Mouse (Mus musculus): ENCODE results near the gene Trim42. TPM values are rescaled to one million over a fixed set of nuclear protein-coding genes. Genes with fewer than 3 reads are reported as not detected.

Gene Trim42
- polyA plus RNA-seq (2016; fragmentation: Nextera tagmentation; extraction: Ambion mirVana) = not detected in 2 replicates

GRCm38 (mm10) chr9:97369591-97369990 lies at the start of gene Trim42:
TSS of gene Trim42 (minus strand) at chr9:97369958.
- Histone ChIP-seq H3K9ac (replicated peaks) (no peak within 1 kb of the TSS), H3K4me2 (no peak within 1 kb of the TSS), H3K4me3 (replicated peaks) (no peak within 1 kb of the TSS), H3K9me3 (no peaks in the 10 kb centered on the region), H3K27ac (no peak within 1 kb of the TSS), H3K36me3 (no peaks in the 10 kb centered on the region), H3K27me3 (no peaks in the 10 kb centered on the region), H3K4me1 (replicated peaks) (no peaks in the 10 kb centered on the region)
- 81% methylated on average over 7 of the region's 7 CpGs for WGBS
- no peak for ATAC-seq (ENCODE audit: insufficient number of reproducible peaks, insufficient read depth, low FRiP score, low TSS enrichment, low read depth)

- ATAC-seq (ENCODE audit: insufficient number of reproducible peaks, insufficient read depth, low FRiP score, low TSS enrichment, low read depth) = no peak
- H3K4me3 ChIP-seq (replicated peaks) = no peak overlapping the region
- H3K9me3 ChIP-seq = peaks cover 4% of the 10 kb centered on the region; the same call in 1 of the 2 replicates
- H3K4me1 ChIP-seq (replicated peaks) = no peaks in the 10 kb centered on the region
- 75% methylated on average over 6 of the region's 6 CpGs for WGBS
- H3K27me3 ChIP-seq = no peaks in the 10 kb centered on the region
- no peak overlapping the region for H3K4me2 ChIP-seq
- H3K36me3 ChIP-seq = no peaks in the 10 kb centered on the region
- no peak overlapping the region for H3K9ac ChIP-seq (replicated peaks)
- no peak overlapping the region for H3K27ac ChIP-seq
Measured at GRCm38 (mm10) chr9:97414876-97415668, 45.3 kb upstream of the Trim42 start.

- no peak for ATAC-seq (ENCODE audit: insufficient number of reproducible peaks, insufficient read depth, low FRiP score, low TSS enrichment, low read depth)
- WGBS = 68% methylated on average over 2 of the region's 2 CpGs
- Histone ChIP-seq H3K9ac (replicated peaks) (no peak overlapping the region), H3K4me1 (replicated peaks) (no peaks in the 10 kb centered on the region), H3K9me3 (peaks cover 4% of the 10 kb centered on the region; the same call in 1 of the 2 replicates), H3K27me3 (no peaks in the 10 kb centered on the region), H3K4me3 (replicated peaks) (no peak overlapping the region), H3K4me2 (no peak overlapping the region), H3K27ac (no peak overlapping the region), H3K36me3 (no peaks in the 10 kb centered on the region)
Measured at GRCm38 (mm10) chr9:97408142-97408541, 38.4 kb upstream of the Trim42 start.

GRCm38 (mm10) chr9:97356441-97356840 lies 13.3 kb downstream of the Trim42 start:
- no peak overlapping the region for H3K27ac ChIP-seq
- no peaks in the 10 kb centered on the region for H3K36me3 ChIP-seq
- ATAC-seq (ENCODE audit: insufficient number of reproducible peaks, insufficient read depth, low FRiP score, low TSS enrichment, low read depth) = no peak
- H3K4me2 ChIP-seq = no peak overlapping the region
- H3K9me3 ChIP-seq = no peaks in the 10 kb centered on the region
- no peaks in the 10 kb centered on the region for H3K27me3 ChIP-seq
- no peak overlapping the region for H3K4me3 ChIP-seq (replicated peaks)
- WGBS = 80% methylated on average over 6 of the region's 6 CpGs
- no peaks in the 10 kb centered on the region for H3K4me1 ChIP-seq (replicated peaks)
- no peak overlapping the region for H3K9ac ChIP-seq (replicated peaks)

GRCm38 (mm10) chr9:97344767-97345297 lies 24.9 kb downstream of the Trim42 start:
- peak; percentile 80; the same call in 1 of the 2 replicates for ATAC-seq (ENCODE audit: insufficient number of reproducible peaks, insufficient read depth, low FRiP score, low TSS enrichment, low read depth)
- no peak overlapping the region for H3K27ac ChIP-seq

GRCm38 (mm10) chr9:97341772-97342171 lies 28.0 kb downstream of the Trim42 start:
- Histone ChIP-seq H3K27me3 (0 out of 2 replicates have a peak, but pooled peaks cover 5% of the 10 kb centered on the region), H3K9ac (replicated peaks) (no peak overlapping the region), H3K27ac (no peak overlapping the region), H3K4me1 (replicated peaks) (peaks cover 10% of the 10 kb centered on the region), H3K9me3 (no peaks in the 10 kb centered on the region), H3K4me3 (replicated peaks) (no peak overlapping the region), H3K4me2 (no peak overlapping the region), H3K36me3 (no peaks in the 10 kb centered on the region)
- ATAC-seq (ENCODE audit: insufficient number of reproducible peaks, insufficient read depth, low FRiP score, low TSS enrichment, low read depth) = no peak
- 58% methylated on average over 5 of the region's 5 CpGs for WGBS

More at GRCm38 (mm10) chr9:97344767-97345297, 24.9 kb downstream of the Trim42 start:
- Histone ChIP-seq H3K4me1 (replicated peaks) (peaks cover 10% of the 10 kb centered on the region), H3K4me3 (replicated peaks) (no peak overlapping the region), H3K4me2 (peak overlapping the region; percentile 34), H3K36me3 (no peaks in the 10 kb centered on the region), H3K9me3 (no peaks in the 10 kb centered on the region), H3K9ac (replicated peaks) (no peak overlapping the region), H3K27me3 (0 out of 2 replicates have a peak, but pooled peaks cover 5% of the 10 kb centered on the region)
- 53% methylated on average over 12 of the region's 12 CpGs for WGBS

- Histone ChIP-seq H3K4me2 (no peak overlapping the region), H3K9ac (replicated peaks) (no peak overlapping the region), H3K27ac (no peak overlapping the region), H3K9me3 (no peaks in the 10 kb centered on the region), H3K4me1 (replicated peaks) (0 out of 2 replicates have a peak, but pooled peaks cover 7% of the 10 kb centered on the region), H3K4me3 (replicated peaks) (no peak overlapping the region), H3K36me3 (no peaks in the 10 kb centered on the region), H3K27me3 (no peaks in the 10 kb centered on the region; the same call in 1 of the 2 replicates)
- WGBS = 75% methylated on average over 3 of the region's 3 CpGs
- ATAC-seq (ENCODE audit: insufficient number of reproducible peaks, insufficient read depth, low FRiP score, low TSS enrichment, low read depth) = no peak; the same call in 1 of the 2 replicates
Measured at GRCm38 (mm10) chr9:97322846-97323245, 46.9 kb downstream of the Trim42 start.

GRCm38 (mm10) chr9:97322120-97322519 lies 47.6 kb downstream of the Trim42 start:
- Histone ChIP-seq H3K27ac (no peak overlapping the region), H3K4me2 (no peak overlapping the region), H3K9ac (replicated peaks) (no peak overlapping the region), H3K4me3 (replicated peaks) (no peak overlapping the region), H3K9me3 (no peaks in the 10 kb centered on the region), H3K36me3 (no peaks in the 10 kb centered on the region), H3K27me3 (no peaks in the 10 kb centered on the region; the same call in 1 of the 2 replicates), H3K4me1 (replicated peaks) (0 out of 2 replicates have a peak, but pooled peaks cover 7% of the 10 kb centered on the region)
- no peak for ATAC-seq (ENCODE audit: insufficient number of reproducible peaks, insufficient read depth, low FRiP score, low TSS enrichment, low read depth)
- WGBS = 81% methylated on average over 10 of the region's 10 CpGs

- Histone ChIP-seq H3K36me3 (no peaks in the 10 kb centered on the region), H3K4me2 (no peak overlapping the region), H3K9ac (replicated peaks) (no peak overlapping the region), H3K9me3 (no peaks in the 10 kb centered on the region), H3K4me1 (replicated peaks) (0 out of 2 replicates have a peak, but pooled peaks cover 7% of the 10 kb centered on the region), H3K27ac (no peak overlapping the region), H3K4me3 (replicated peaks) (no peak overlapping the region), H3K27me3 (no peaks in the 10 kb centered on the region)
- WGBS = 77% methylated on average over 10 of the region's 10 CpGs
- ATAC-seq (ENCODE audit: insufficient number of reproducible peaks, insufficient read depth, low FRiP score, low TSS enrichment, low read depth) = no peak
Measured at GRCm38 (mm10) chr9:97315421-97316055, 54.2 kb downstream of the Trim42 start.

GRCm38 (mm10) chr9:97311614-97312013 lies 58.1 kb downstream of the Trim42 start:
- Histone ChIP-seq H3K4me2 (no peak overlapping the region), H3K9ac (replicated peaks) (no peak overlapping the region), H3K9me3 (no peaks in the 10 kb centered on the region), H3K36me3 (no peaks in the 10 kb centered on the region), H3K4me1 (replicated peaks) (peaks cover 31% of the 10 kb centered on the region), H3K27me3 (no peaks in the 10 kb centered on the region), H3K27ac (no peak overlapping the region), H3K4me3 (replicated peaks) (no peak overlapping the region)
- ATAC-seq (ENCODE audit: insufficient number of reproducible peaks, insufficient read depth, low FRiP score, low TSS enrichment, low read depth) = no peak
- WGBS = 82% methylated on average over 7 of the region's 7 CpGs

- H3K4me1 ChIP-seq (replicated peaks) = peaks cover 31% of the 10 kb centered on the region
- 40% methylated on average over 7 of the region's 7 CpGs for WGBS
- H3K4me2 ChIP-seq = no peak overlapping the region
- no peaks in the 10 kb centered on the region for H3K27me3 ChIP-seq
- no peak overlapping the region for H3K9ac ChIP-seq (replicated peaks)
- H3K4me3 ChIP-seq (replicated peaks) = no peak overlapping the region
- no peaks in the 10 kb centered on the region for H3K36me3 ChIP-seq
- H3K27ac ChIP-seq = no peak overlapping the region
- H3K9me3 ChIP-seq = no peaks in the 10 kb centered on the region
- peak; percentile 68; the same call in 1 of the 2 replicates for ATAC-seq (ENCODE audit: insufficient number of reproducible peaks, insufficient read depth, low FRiP score, low TSS enrichment, low read depth)
Measured at GRCm38 (mm10) chr9:97309509-97310053, 60.2 kb downstream of the Trim42 start.

Measured in limb, embryonic 12.5 days (tissue).